Mouse (Mus musculus) cerebellum, adult 11-12 months (tissue): ENCODE measurements around the gene Mbnl2.

Source experiments
- DNase-seq: peaks from one replicate; pipeline ENCODE4 v3.0.0; 2022

Gene Mbnl2

GRCm38 (mm10) chr14:120390231-120390944, 114.9 kb downstream of the Mbnl2 start:
- no peak for DNase-seq

- no peak for DNase-seq
These were observed 116.2 kb downstream of the Mbnl2 start for GRCm38 (mm10) chr14:120391701-120392100.

DNA sequence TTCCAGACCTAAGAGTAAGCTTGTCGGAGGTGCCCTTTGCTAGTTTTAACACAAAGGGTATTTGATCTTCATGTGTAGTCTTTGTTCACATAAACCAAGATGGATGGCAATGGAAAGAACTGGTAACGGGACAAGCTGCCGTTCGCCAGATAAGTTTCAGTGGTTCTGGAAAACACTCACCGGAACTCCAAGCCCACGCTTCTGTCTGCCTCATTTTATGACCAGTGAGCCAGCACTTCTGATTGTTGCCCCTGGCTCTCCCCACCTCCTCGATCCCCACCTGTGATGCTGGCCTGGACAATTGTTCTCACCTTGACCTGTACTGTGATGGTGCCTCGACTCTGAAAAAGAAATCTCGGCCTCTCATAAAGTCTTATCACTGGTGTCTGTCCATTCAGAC, 117.0 kb downstream of the Mbnl2 start:
- no peak for DNase-seq

DNA sequence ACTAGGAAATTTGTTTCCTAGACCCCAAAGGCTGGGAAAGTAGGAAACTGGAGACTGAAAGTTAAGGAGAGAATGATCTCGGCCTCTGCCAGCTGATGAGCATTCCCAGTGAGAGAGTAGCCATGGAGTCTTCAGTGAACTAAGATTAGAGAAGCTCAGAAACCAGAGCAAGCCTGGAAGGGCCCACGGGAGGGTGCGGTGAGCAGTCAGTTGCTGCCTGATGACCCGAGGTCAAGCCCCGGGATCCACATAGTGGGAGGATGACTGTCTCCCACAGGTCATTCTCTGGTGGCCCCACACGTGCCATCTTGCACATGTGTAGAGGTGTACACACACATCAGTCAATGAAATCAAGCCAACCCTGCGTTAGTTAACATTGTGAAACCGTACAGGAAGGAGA, 118.0 kb downstream of the Mbnl2 start:
- no peak for DNase-seq

- DNase-seq: no peak
These were observed 118.7 kb downstream of the Mbnl2 start for GRCm38 (mm10) chr14:120394216-120394615.

DNA sequence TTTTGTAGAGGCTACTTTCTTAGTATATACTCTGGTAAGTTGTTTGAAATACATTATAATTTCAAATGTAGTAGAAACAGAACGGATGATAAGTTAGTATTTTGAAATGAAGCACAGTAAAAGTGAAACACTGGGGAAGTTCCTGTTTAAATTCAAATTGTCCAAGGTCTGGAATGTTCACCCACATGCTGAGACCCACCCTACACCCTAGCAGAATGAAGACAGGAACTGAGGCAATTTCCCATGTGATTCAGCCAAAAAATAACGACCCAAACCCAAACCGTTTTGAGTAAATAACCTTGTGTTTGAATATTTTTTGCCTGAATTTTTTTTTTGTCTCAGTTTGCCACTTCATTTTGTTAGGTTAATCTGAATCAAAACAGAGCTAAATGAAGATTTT, 119.4 kb downstream of the Mbnl2 start:
- no peak for DNase-seq

DNA sequence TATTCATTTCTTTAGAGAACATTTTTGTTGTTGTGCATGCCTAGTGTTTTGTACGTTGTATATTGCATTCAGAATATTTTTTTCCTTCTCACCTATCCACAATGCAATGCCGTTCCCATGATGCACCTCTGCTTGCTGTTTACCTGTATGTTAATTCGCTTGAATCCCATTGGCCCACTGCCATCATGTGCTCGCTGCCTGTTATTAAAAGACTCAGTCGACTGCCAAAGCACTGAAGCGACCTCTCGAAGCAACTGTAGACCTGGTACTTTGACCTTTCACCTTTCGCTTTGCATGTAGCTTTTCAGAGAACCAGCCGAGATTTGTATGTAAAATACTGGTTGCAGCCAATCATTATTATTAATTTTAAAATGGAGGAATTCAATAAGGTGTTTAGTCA, 120.0 kb downstream of the Mbnl2 start:
- no peak for DNase-seq

- DNase-seq: peak; percentile 74
These were observed 122.6 kb downstream of the Mbnl2 start for GRCm38 (mm10) chr14:120397871-120398647.

- no peak for DNase-seq
These were observed 124.1 kb downstream of the Mbnl2 start for GRCm38 (mm10) chr14:120399614-120400013.

DNA sequence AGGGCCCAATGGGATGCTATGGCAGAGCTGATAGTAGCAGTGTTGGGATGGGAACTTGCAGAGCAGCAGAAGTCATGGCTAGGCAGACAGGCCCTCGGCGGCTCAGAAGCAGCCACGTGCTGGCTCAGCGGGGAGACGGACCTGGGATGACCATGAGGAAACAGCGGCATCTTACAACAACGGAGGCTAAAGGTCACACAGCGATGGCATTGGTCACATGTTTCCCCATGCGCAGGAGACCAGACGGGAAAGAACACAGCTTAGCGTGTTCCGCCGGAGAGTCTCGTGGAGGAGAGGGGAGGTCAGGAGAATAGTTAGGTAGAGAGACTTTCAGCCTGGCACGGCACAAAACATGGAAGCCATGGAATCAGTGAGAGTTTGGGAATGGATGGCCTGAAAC, 125.7 kb downstream of the Mbnl2 start:
- DNase-seq: no peak

DNA sequence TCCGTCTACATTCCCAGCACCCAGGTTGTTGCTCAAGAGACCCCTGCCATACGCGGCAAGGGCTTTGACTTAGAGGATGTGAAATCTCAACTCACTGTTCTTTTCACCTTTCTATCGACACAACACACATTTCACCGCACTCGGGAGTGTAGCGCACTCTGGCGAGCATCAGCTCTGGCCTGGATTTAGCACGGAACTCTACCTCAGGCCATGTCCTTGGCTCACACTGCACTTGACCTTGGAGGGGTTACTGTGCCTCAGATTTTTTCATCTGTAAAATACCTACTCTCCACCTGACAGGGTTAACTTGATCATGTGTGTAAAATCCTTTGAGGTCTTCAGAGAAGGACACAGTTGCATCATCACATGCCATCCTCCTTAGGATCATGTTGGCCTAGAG, 127.2 kb downstream of the Mbnl2 start:
- DNase-seq: no peak

GRCm38 (mm10) chr14:120404364-120404763, 128.9 kb downstream of the Mbnl2 start:
- no peak for DNase-seq

GRCm38 (mm10) chr14:120404811-120405582, 129.5 kb downstream of the Mbnl2 start:
- DNase-seq: no peak

- DNase-seq: no peak
These were observed 130.1 kb downstream of the Mbnl2 start for GRCm38 (mm10) chr14:120405597-120405996.

- DNase-seq: no peak
These were observed 130.8 kb downstream of the Mbnl2 start for GRCm38 (mm10) chr14:120406271-120406670.

GRCm38 (mm10) chr14:120406820-120407219, 131.4 kb downstream of the Mbnl2 start:
- no peak for DNase-seq

GRCm38 (mm10) chr14:120409854-120410253, 134.4 kb downstream of the Mbnl2 start:
- DNase-seq: no peak

- DNase-seq: no peak
These were observed 141.4 kb downstream of the Mbnl2 start for GRCm38 (mm10) chr14:120416886-120417285.

- DNase-seq: no peak
These were observed 143.5 kb downstream of the Mbnl2 start for GRCm38 (mm10) chr14:120418964-120419363.

DNA sequence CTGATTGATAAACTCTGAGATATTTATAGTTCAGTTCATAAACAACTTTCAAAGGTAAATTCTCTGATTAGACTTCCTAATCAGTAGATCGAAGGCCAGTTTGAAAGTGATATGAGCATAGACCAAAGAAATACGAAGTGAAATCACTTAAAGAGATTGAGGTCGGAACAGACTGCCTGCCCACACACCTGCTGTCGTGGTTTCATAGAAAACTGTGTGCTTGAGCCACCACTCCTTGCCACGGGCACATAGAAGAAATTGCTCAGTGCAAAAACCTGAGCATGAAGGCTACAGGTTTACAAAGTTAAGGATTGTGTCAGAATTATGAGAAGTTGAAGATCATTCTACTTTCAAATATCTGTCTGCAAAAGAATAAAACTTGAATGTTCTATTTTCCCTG, 153.0 kb downstream of the Mbnl2 start:
- no peak for DNase-seq

DNA sequence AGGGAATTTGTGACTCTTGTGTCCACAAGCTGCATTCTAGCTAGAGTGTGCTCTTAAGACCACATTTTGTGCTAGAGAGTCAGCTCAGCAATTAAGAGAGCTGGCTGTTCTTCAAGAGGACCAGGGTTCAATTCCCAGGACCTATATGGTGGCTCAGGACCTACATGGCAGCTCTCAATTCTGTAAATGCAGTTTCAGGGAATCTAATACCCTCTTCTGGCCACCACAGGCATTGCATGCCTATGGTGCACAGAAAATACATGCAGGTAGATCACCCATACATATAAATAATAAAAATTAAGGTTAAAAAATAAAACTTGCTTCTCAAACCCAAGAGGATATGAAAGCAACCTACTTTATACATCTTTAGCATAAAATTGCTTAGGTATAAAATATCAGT, 157.3 kb downstream of the Mbnl2 start:
- DNase-seq: no peak

GRCm38 (mm10) chr14:120433931-120434398, 158.5 kb downstream of the Mbnl2 start:
- no peak for DNase-seq

DNA sequence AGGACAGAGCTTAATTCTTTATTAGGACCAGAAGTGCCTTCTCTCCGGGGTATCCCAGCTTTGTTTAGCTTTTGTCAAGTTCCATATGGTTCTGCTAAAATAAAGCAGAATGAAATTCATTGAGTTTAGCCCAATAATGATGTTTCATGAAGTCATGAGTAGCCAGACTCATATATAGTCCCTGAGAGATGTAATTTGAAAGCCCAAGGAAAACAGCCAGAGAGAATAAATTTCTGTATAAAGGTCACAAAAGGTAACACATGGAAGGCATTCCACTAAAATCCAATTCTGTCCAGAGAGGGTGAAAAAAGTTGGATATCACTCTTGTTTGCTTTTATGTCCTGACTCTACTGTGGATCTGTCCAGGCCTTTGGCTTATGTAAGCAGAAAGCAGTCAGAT, 159.4 kb downstream of the Mbnl2 start:
- no peak for DNase-seq

GRCm38 (mm10) chr14:120440716-120441115, 165.2 kb downstream of the Mbnl2 start:
- no peak for DNase-seq
